8 mouse cellular contexts compared by ENCODE assay signal in genomic region chr7:81339783-81340182, GRCm38 (mm10). TPM values are rescaled to one million over a fixed set of nuclear protein-coding genes. Genes with fewer than 3 reads are reported as not detected.
DNase-seq lines count a peak whose midpoint lies in the region; ATAC-seq lines count a peak whose summit lies in the region.

No protein-coding gene starts in this region.

- H3K4me3 ChIP-seq in intestine, embryonic 14.5 days (ENCODE audit: low read depth, low read length), result no peak overlapping the region

- 69% methylated on average over 4 of the region's 4 CpGs for WGBS in intestine, embryonic 14.5 days

- no peaks in the 10 kb centered on the region for H3K27me3 ChIP-seq in intestine, embryonic 14.5 days (replicated peaks; ENCODE audit: control insufficient read depth, insufficient read depth, low read length)

- peak; percentile 43 to 67 for DNase-seq in adrenal gland, adult (ENCODE audit: inconsistent age in 2 of 2, low spot score in 1 of 2)
- DNase-seq in adrenal gland, adult 8-10 months, result no peak
- peak; percentile 39 to 69 for DNase-seq in left cerebral cortex, postnatal 10 days (ENCODE audit: extremely low spot score in 1 of 2, low spot score in 2 of 2)
- DNase-seq in left cerebral cortex, adult 11 months (ENCODE audit: low spot score), result no peak
- DNase-seq in adrenal gland, postnatal 10 days, result peak; percentile 67
- DNase-seq in intestine, embryonic 14.5 days (ENCODE audit: low spot score), result peak; percentile 84
- DNase-seq in testis, postnatal 10 days (ENCODE audit: low spot score), result peak; percentile 76

- intact Hi-C loops in left cerebral cortex, postnatal 10 days (cut with DNase I), result loop anchor here (2.0 to 5.0 kb wide), 2 partner anchors 127 to 175 kb away; partner anchors contain the start of gene Pde8a

- ATAC-seq in intestine, embryonic 14.5 days (replicated peaks; ENCODE audit: low FRiP score, low TSS enrichment, low read depth), result no peak; the same call in 1 of the 2 replicates
- ATAC-seq in megakaryocyte, adult 5-6 weeks (ENCODE audit: poor library complexity, severe bottlenecking), result peak; percentile 68

- H3K9me3 ChIP-seq in intestine, embryonic 14.5 days (ENCODE audit: control insufficient read depth, low read length), result no peaks in the 10 kb centered on the region

- H3K27ac ChIP-seq in intestine, embryonic 14.5 days (ENCODE audit: low read depth), result no peak overlapping the region

- H3K4me2 ChIP-seq in intestine, embryonic 14.5 days (ENCODE audit: low read length), result no peak overlapping the region

- H3K9ac ChIP-seq in intestine, embryonic 14.5 days (ENCODE audit: low read length), result no peak overlapping the region

- H3K4me1 ChIP-seq in intestine, embryonic 14.5 days (replicated peaks; ENCODE audit: control insufficient read depth, insufficient read depth, low read length), result peaks cover 19% of the 10 kb centered on the region

- H3K36me3 ChIP-seq in intestine, embryonic 14.5 days (ENCODE audit: control insufficient read depth, insufficient read depth, low read length), result peaks cover 68% of the 10 kb centered on the region

RNA-seq across cellular contexts. Expression of gene Rps17, which starts 5.3 kb away (rescaled TPM):
- total RNA-seq in adrenal gland, adult 8-10 months (2022), result 1,000 to 10,000 TPM; 1,061 to 1,116 (median 1,082) TPM
- total RNA-seq in left cerebral cortex, postnatal 10 days (2021), result 100 to 1,000 TPM; 621 to 626 TPM
- 1,000 to 10,000 TPM; 1,406 to 1,408 TPM for total RNA-seq in adrenal gland, postnatal 10 days (2021)
- 1,489 and 1,594 TPM in 2 replicates for polyA plus RNA-seq in intestine, embryonic 14.5 days (2014; fragmentation: Nextera tagmentation; extraction: Ambion mirVana)
- total RNA-seq in megakaryocyte, adult 5-6 weeks (2015), result 1,953 and 2,112 TPM in 2 replicates
- total RNA-seq in megakaryocyte, adult 5-6 weeks (2017), result 2,159 and 2,431 TPM in 2 replicates

Comparison
In these comparisons a context has a peak if more than half of its experiments do, and no peak if none do; other contexts are left out.
1. DNase-seq: peak in adrenal gland, adult (2 of 2), left cerebral cortex, postnatal 10 days (2 of 2), adrenal gland, postnatal 10 days (single experiment), intestine, embryonic 14.5 days (single experiment) and testis, postnatal 10 days (single experiment); none in adrenal gland, adult 8-10 months (single experiment) and left cerebral cortex, adult 11 months (single experiment).